Mouse (Mus musculus) retina, embryonic 14.5 days (tissue): ENCODE measurements around the gene Mmp24.
A peak's percentile ranks its signal among the peaks of the same experiment; 100 is the strongest.
"Not testable (repeated sequence)": the region's sequence is repeated elsewhere in the genome, so short reads cannot be mapped to it uniquely, and the experiment has no call there.

ENCODE experiments used
- DNase-seq: peaks from one replicate; pipeline ENCODE4 v3.0.0-alpha.2; 2015; ENCODE audit warnings: low spot score

Mmp24 gene

GRCm38 (mm10) chr2:155814829-155815228 lies 39.7 kb downstream of the Mmp24 start:
- DNase-seq: no peak

DNA sequence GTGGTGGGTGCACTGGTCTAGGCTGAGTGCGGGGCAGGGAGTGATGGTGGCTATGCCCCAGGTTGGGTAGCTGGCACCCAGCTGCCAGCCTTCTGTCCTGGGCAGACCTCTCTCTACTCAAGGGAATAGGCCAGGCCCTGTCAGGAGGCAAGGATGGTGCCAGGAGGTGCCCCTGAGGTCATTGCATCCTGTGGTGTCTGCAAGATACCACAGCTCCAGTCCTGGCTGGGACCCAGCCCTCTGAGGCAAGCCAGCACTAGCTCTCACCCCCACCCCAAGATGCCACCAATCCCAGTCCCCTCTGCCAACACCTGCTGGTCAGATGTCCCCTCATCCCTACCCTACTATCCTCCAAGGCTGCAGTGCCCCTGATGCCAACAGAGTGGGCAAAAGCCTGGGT lies 41.0 kb downstream of the Mmp24 start:
- no peak for DNase-seq

- no peak for DNase-seq
Measured at GRCm38 (mm10) chr2:155817301-155818245, 42.4 kb downstream of the Mmp24 start.

DNA sequence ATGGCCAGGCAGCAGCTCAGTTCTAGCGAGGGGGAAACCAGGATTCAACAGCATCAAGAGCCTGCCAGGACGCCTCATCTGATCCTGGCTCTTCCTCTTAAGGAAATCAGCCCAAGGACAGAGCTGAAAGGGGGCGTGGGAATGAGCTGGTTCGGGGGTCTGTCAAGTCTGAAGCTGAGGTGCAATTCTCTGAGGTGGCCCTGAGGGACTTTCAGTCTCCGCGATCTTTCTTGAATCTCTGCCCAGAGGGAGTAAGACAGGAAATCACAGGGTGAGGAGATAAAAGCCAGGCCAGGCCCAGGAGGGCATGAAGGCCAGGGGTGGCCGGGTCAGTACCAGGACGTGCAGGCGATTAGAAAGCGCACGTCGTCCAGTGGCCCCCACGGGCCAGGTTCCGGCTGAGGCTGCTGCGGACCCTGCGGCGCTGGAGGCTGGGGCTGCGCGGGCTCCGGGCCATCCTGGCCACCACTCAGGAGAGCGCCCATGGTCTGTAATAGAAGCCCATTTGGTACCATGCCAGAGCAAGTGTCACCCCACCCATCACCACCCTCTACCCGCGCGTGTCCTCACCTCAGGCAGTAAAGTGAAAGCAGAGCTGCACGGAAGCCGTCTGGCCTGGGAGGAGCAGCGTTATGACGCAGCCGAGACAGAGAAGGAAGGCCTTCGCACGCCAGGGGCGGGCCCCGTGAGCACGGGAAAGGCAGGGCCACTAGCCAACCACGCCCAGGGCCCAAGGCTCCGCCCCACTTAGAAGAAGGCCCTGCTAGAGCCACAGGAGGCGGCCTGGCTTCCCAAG lies 43.7 kb downstream of the Mmp24 start:
- peak; percentile 92 for DNase-seq

DNA sequence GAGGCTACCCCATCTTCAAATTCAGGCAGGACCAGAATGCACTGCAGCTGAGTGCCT lies 44.1 kb downstream of the Mmp24 start, which contains the start of gene BC029722:
Gene BC029722 (minus strand): TSS at position 35 of the 57 bp plus-strand sequence.
- no peak for DNase-seq

- no peak for DNase-seq
Measured at GRCm38 (mm10) chr2:155819449-155820251, 44.5 kb downstream of the Mmp24 start.

- DNase-seq: no peak
Measured at GRCm38 (mm10) chr2:155820779-155821178, 45.6 kb downstream of the Mmp24 start.

DNA sequence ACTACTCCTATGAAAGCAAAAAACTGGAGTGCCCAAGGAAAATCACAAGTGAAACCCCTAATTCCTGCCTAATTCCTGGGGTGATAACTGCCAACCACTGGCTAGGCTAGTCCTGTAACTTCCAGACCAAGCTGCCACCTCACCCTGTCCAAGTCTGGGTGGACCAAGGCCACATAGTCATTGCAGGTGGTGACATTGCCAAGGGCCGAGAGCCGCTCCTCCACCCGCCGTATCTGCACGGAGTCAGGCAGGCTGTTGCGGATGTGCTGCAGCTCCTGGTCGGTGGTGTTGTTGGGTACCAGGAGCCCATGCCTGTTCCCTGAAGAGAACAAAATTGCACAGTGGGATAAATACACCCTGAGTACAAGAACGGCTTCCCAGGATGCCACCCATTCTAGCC lies 48.6 kb downstream of the Mmp24 start:
- no peak for DNase-seq

GRCm38 (mm10) chr2:155825904-155826629 lies 50.9 kb downstream of the Mmp24 start:
- no peak for DNase-seq

- peak; percentile 89 for DNase-seq
Measured at GRCm38 (mm10) chr2:155826630-155827424, 51.7 kb downstream of the Mmp24 start, which contains the start of gene Eif6. Gene Eif6, minus strand, starts transcription at chr2:155826925.

GRCm38 (mm10) chr2:155830841-155831240 lies 55.7 kb downstream of the Mmp24 start:
- no peak for DNase-seq

DNA sequence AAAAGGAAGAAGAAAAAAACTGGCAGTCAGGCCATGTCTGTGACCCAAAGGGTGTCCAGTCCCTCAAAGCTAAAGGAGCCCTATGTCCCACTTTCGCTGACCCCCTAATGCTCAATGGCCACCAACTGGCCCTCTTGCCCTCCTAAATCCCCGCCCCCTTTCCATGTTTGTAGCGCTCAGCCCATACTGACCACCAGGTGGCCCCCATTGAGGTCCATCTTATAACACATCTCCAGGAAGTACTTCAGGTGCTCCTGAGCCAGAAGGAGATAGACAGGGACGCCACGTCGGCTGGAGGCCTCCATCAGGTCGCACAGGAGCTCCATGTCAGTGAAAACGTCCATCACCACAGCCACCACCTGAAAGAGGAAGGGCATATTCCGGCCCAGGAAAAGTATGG lies 56.2 kb downstream of the Mmp24 start:
- peak; percentile 55 for DNase-seq

- DNase-seq: not testable (repeated sequence)
Measured at GRCm38 (mm10) chr2:155832087-155832486, 56.9 kb downstream of the Mmp24 start.

- no peak for DNase-seq
Measured at GRCm38 (mm10) chr2:155834732-155835131, 59.6 kb downstream of the Mmp24 start, which contains the start of gene Fam83c. Gene Fam83c, minus strand, starts transcription at chr2:155834854.

- DNase-seq: no peak
Measured at GRCm38 (mm10) chr2:155837961-155838360, 62.8 kb downstream of the Mmp24 start.

DNA sequence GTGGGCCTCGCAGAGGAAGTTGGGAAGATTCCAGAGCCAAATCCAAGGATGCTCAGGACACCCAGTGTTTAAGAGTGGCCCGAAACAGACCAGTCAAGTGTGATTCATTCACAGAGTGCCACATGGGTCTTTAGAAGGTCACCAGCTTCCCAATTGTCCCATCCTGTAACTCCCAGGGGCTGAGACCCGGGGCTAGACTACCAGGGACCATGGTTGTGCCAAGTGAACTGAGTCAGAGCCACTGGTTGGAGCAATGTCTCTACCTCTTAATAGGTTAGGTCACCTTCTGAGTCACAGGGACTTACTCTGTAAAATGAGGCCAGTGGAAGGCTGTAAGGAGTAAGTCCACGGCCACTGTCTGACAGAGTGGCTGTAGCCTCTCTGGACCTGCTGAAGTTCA lies 63.8 kb downstream of the Mmp24 start:
- DNase-seq: no peak

GRCm38 (mm10) chr2:155846930-155847329 lies 71.8 kb downstream of the Mmp24 start:
- DNase-seq: no peak

- DNase-seq: peak; percentile 93
Measured at GRCm38 (mm10) chr2:155848291-155848690, 73.1 kb downstream of the Mmp24 start.

- DNase-seq: no peak
Measured at GRCm38 (mm10) chr2:155849464-155849863, 74.3 kb downstream of the Mmp24 start.

- DNase-seq: no peak
Measured at GRCm38 (mm10) chr2:155850120-155850519, 75.0 kb downstream of the Mmp24 start.

DNA sequence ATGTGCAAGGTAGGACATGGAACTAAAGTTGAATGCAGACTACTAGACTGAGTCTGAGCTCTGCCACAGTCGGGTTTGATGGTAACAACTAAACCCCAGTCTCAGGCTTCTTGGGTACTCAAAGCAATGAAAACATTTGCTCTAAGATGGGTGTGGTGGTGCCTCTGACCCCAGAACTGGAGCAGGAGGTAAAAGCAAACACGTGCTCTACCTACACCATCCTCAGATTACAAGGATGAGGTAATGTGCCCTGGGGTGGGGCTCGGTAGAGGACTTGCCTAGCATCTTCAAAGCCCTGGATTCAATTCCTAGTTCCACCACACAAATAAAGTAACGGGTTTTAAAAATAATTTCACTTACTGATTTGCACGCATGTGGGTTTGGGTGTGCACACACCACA lies 77.4 kb downstream of the Mmp24 start:
- DNase-seq: no peak
